Mouse (Mus musculus) left cerebral cortex, postnatal 36 days (tissue): ENCODE data around the gene Ppp1r3e. TPM values are rescaled to one million over a fixed set of nuclear protein-coding genes. Genes with fewer than 3 reads are reported as not detected.

Experiments used
- total RNA-seq, 2 experiments: library from RNA; stranded (reverse); gene quantifications; 2 replicates each; pipeline ENCODE4 v1.2.3; 2021

Gene Ppp1r3e
- total RNA-seq, 2 experiments from 2014 or later: 15.2 to 17.2 TPM

Other genes starting within 250 kb of the Ppp1r3e start
- not detected for gene Gm17606, start 236.6 kb downstream of the Ppp1r3e start, total RNA-seq
- gene Cdh24, start 236.2 kb downstream of the Ppp1r3e start, total RNA-seq: 1 to 10 TPM; 7.0 to 9.6 TPM
- 10 to 100 TPM; 22.6 to 23.1 TPM for gene 1700123O20Rik, start 191.3 kb downstream of the Ppp1r3e start, total RNA-seq
- 100 to 1,000 TPM; 126 to 237 TPM for gene Acin1, start 190.6 kb downstream of the Ppp1r3e start, total RNA-seq
- not detected for gene Gm29776, start 178.7 kb downstream of the Ppp1r3e start, total RNA-seq
- gene Cebpe, start 165.4 kb downstream of the Ppp1r3e start, total RNA-seq: not detected
- 10 to 100 TPM; 54.7 to 64.8 TPM for gene Slc7a8, start 95.6 kb downstream of the Ppp1r3e start, total RNA-seq
- gene Rnf212b, start 63.4 kb downstream of the Ppp1r3e start, total RNA-seq: not detected
- gene Homez, start 6.6 kb downstream of the Ppp1r3e start, total RNA-seq: 10 to 100 TPM; 15.9 to 22.1 TPM
- 100 to 1,000 TPM; 131 to 145 TPM for gene Bcl2l2, start 5.8 kb upstream of the Ppp1r3e start, total RNA-seq
- gene Gm20521, start 5.9 kb upstream of the Ppp1r3e start, total RNA-seq: not detected
- gene Pabpn1, start 14.9 kb upstream of the Ppp1r3e start, total RNA-seq: 100 to 1,000 TPM; 194 to 280 TPM
- gene Slc22a17, start 35.6 kb upstream of the Ppp1r3e start, total RNA-seq: 100 to 1,000 TPM; 618 to 651 TPM
- gene Efs, start 48.6 kb upstream of the Ppp1r3e start, total RNA-seq: 1 to 10 TPM; 7.1 to 7.3 TPM
- not detected for gene Il25, start 55.1 kb upstream of the Ppp1r3e start, total RNA-seq
- gene Cmtm5, start 58.7 kb upstream of the Ppp1r3e start, total RNA-seq: 10 to 100 TPM; 56.6 to 59.4 TPM
- gene Myh6, start 89.4 kb upstream of the Ppp1r3e start, total RNA-seq: 1 to 10 TPM; 4.2 to 5.2 TPM
- gene Gm17428, start 99.4 kb upstream of the Ppp1r3e start, total RNA-seq: not detected
- gene Myh7, start 117.1 kb upstream of the Ppp1r3e start, total RNA-seq: 10 to 100 TPM; 20.1 to 22.2 TPM
- gene Ngdn, start 137.9 kb upstream of the Ppp1r3e start, total RNA-seq: 10 to 100 TPM; 23.5 to 30.8 TPM
- 10 to 100 TPM; 31.0 to 52.3 TPM for gene Zfhx2, start 214.8 kb upstream of the Ppp1r3e start, total RNA-seq
- gene Thtpa, start 217.2 kb upstream of the Ppp1r3e start, total RNA-seq: 10 to 100 TPM; 24.3 to 29.5 TPM
- 10 to 100 TPM in 1 of 2 experiments, 1 to 10 TPM in 1; 6.3 to 20.1 TPM for gene Ap1g2, start 229.0 kb upstream of the Ppp1r3e start, total RNA-seq
- 100 to 1,000 TPM; 312 to 354 TPM for gene Jph4, start 239.4 kb upstream of the Ppp1r3e start, total RNA-seq